Mouse (Mus musculus): ENCODE measurements around the gene Ifng.
"Not testable (repeated sequence)": the region's sequence is repeated elsewhere in the genome, so short reads cannot be mapped to it uniquely, and the experiment has no call there.

Gene Ifng

DNA sequence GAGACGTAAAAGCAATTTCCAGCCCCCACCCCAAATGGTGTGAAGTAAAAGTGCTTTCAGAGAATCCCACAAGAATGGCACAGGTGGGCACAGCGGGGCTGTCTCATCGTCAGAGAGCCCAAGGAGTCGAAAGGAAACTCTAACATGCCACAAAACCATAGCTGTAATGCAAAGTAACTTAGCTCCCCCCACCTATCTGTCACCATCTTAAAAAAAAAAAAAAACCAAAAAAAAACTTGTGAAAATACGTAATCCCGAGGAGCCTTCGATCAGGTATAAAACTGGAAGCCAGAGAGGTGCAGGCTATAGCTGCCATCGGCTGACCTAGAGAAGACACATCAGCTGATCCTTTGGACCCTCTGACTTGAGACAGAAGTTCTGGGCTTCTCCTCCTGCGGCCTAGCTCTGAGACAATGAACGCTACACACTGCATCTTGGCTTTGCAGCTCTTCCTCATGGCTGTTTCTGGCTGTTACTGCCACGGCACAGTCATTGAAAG is at the start of gene Ifng:
TSS of gene Ifng (plus strand) at position 305 of the 499 bp plus-strand sequence.
- no peak for DNase-seq (ENCODE audit: low spot score)

DNA sequence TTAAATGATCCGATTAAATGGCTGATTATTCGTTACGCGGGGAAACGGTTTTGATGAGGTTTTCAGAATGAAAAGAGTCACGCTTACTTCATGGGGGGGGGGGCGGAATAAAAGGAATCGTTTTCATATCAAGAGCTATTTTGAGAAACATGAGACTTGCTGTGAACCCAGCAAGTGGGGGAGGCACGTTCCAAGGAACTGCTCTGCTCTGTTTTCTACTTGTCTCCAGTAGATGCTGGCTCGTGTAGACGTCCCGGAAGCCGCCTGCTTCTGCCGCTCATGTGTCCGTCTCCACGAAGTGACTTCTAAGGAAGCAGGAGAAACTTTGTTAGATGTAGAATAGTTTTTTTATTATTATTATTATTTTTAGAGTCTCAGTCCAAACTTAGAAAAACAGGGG is 40.9 kb upstream of the Ifng start:
- DNase-seq (ENCODE audit: low spot score): no peak

DNA sequence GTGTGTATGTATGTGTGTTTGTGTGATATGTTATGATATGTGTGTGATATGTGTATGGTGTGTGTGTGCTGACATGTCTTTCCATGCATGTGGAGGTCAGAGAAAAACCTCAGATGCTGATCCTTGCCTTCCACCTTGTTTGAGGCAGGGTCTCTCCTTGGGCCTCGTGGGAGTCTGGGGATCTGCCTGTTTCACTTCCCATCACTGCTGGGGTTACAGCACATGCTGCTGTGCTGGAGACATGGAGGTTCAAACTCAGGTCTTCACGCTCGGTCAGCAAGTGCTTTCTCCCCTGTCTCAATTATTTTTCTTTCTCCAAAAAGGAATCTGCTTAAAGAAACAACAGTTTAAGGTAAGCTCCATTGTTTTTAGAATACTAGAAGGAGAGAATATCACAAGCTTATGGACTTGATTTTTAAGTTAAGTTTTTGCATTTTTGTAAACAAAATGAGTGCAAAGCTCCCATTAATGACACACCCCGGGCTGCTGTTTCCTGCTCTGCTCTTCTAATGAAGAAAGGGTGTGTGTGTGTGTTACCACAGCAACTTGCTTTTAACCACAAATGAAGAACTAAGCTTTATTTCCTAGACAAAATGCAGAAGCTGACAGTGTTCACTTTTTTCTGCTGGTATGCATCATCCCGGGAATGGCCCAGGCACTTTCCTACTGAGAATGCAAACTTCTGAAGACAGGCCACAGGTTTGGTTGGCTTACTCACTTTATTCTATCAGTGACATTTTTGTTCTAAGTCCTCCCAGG is 34.2 kb upstream of the Ifng start:
- DNase-seq (ENCODE audit: low spot score): no peak

DNA sequence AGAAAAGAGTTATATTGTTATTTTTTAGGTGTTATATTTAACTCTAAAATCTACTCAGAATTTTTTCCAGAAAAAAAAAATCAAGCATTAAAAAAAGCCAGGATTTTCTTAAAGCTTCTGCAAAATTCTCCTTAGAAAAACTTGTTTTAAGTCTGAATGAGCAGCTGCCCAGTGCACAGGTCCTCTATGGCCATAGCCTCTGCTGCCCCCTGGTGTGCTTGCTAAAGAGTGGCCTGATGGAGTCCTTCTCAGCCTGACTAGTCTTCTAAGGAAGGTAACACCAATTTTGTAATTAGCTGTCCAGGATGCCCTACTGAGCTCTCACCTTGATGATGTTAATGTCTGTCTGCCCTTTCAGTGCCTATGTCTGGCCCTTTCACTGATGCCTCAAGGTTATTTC is 29.5 kb upstream of the Ifng start:
- no peak for DNase-seq (ENCODE audit: low spot score)

DNA sequence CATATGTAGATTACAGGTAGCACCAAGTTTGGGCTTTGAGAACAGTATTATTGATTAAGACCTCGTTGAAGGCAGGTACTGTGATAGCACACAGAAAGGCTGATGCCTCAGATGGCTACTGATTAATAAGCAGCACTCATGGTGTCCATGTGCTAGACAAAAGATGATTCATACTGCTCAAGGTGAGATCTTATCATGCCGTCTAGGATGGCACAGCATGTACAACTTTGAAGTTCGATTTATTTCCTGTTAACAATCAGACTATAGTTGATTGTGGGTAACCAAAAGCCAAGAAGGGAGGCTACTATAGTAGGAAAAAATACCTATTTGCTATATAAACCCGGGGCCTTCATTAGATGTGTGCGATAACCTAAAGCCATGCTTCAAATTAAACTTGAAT is 28.1 kb upstream of the Ifng start:
- DNase-seq (ENCODE audit: low spot score): no peak

DNA sequence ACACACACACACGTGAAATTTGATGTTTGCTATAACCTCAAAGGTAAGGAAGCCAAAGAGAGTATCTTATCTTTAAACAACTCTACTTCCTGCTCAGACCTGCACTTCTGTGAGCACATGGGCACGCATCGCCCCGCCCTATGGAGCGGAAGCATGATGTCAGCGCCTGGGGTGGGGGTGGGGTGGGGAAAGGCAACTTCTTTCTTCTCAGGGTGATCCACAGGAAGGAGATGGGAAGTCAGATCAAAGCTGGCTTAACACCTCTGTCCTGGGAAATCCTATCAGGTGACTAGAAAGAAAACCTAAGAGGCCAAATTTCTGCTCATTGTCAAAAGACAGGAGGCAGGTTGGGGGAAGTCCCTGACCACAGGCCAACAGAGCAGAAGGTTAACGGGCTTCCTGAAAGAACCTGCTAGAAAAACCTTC is 21.8 kb upstream of the Ifng start:
- no peak for DNase-seq (ENCODE audit: low spot score)

DNA sequence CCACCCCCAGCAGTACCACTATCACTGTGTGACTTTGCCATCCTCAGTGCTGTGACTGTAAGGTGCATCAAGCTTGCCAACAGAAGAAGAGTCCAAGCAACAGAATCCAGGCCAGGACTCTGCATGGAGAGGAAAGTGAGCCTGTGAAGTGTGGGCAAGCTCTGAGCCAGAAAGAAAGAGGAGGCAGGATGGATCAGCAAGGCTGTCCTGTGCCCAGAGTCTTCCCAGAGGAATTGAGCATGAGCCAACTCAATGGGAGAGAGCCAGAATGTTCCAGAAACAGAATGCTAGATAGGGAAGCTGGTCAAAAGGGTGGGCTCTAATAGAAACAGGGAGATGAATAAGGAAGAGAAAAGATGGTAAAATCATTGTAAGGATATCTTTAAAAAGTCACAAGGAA is 19.9 kb upstream of the Ifng start:
- no peak for DNase-seq (ENCODE audit: low spot score)

DNA sequence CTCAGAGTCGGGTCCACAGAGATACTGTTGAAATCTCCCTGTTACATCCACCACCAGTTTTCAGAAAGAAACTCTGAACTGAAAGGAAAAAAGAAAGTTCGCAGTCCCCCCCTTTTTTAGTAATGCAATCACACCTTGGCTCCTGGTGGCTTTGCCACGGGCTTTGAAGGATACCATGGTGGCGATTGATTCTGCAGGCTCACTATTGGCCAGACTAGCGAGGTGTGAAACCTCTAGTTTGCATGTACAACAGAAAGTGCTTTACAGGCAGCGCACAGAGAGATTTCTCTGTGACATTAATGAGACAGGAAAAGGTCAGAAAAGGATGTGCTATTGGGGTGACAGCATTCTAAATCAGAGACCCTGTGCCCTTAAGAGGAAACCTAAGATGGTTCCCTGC is 5.3 kb upstream of the Ifng start:
- no peak for DNase-seq (ENCODE audit: low spot score)

DNA sequence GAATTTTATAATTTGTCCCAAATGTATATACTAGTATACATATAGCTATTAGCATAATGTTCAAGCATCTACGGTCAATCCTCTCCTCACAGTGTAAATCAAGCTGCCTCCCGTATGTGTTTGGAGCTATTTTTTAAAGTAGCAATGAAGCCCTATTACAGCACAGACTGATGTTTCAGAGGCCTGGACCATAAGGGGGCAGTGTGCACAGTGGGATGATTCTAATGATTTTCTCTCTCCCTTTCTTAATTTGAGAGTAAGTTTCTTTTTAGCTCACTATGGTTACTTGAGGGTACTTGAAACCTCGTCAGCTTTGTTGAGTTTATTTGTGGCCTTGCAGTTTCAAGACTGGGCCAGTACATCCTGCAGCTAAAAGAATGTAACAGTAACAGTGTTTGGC is 1.1 kb downstream of the Ifng start:
- no peak for DNase-seq (ENCODE audit: low spot score)

DNA sequence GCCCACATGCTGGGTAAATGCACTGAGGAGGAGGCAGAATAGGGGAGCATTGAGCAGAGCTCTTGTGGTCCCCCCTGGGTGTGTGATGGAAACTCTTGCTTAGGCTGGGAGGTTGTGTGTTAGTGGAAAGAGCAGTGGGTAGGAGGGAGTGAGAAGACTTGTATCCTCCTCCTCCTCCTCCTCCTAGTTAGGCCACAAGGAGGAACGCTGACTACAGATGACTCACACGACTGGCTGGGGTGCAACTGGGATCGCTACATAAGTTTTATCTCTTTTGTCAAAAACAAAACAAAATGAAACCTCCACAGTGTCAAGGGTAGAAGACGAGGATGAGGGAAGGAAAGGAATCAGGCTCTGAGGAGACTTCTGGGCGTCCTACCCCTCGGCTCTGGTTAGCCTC is 2.2 kb downstream of the Ifng start:
- DNase-seq (ENCODE audit: low spot score): no peak

DNA sequence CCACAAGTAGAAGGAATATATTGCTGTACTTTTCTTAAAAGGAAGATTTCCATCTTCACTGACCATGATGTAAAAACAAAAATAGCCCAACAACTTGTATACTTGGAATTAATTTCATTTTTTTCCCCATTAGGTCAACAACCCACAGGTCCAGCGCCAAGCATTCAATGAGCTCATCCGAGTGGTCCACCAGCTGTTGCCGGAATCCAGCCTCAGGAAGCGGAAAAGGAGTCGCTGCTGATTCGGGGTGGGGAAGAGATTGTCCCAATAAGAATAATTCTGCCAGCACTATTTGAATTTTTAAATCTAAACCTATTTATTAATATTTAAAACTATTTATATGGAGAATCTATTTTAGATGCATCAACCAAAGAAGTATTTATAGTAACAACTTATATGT is 4.2 kb downstream of the Ifng start:
- no peak for DNase-seq (ENCODE audit: low spot score)

DNA sequence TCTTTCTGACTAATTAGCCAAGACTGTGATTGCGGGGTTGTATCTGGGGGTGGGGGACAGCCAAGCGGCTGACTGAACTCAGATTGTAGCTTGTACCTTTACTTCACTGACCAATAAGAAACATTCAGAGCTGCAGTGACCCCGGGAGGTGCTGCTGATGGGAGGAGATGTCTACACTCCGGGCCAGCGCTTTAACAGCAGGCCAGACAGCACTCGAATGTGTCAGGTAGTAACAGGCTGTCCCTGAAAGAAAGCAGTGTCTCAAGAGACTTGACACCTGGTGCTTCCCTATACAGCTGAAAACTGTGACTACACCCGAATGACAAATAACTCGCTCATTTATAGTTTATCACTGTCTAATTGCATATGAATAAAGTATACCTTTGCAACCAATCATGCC is 4.7 kb downstream of the Ifng start:
- DNase-seq (ENCODE audit: low spot score): no peak

DNA sequence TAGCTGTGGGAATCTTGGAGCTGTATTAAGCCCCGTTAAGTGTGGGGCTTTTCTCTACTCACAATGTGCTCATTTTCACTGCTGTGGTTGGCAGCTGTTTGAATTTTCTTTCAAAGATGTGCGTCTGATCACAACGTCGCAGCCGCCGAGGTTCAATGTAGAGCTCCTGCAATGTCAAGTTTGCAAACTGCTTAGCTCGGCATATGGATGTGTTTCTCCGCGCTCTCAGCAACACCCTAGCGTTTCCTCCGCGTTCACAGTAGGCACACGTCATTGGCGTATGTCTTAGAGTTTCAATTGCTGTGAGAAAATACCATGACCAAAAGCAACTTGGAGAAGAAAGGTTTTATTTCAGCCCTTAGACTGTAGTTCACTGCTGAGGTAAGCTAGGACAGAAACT is 5.1 kb downstream of the Ifng start:
- no peak for DNase-seq (ENCODE audit: low spot score)

DNA sequence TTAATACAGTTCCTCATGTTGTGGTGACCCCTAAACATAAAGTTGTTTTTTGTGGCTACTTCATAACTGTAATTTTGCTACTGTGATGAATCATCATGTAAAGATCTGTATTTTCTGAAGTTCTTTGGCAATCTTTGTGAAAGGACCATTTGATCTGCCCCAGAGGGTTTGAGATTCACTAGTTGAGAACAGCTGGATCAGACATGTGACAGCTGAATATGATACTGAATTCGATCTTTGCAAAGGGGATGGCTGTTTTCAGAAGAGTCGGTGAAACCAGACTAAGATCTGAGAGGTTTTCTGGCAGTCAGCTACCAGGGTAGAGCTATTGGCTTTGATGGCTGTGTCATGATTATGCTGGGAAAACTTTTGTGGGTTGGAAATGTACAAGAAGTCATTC is 10.9 kb downstream of the Ifng start:
- no peak for DNase-seq (ENCODE audit: low spot score)

DNA sequence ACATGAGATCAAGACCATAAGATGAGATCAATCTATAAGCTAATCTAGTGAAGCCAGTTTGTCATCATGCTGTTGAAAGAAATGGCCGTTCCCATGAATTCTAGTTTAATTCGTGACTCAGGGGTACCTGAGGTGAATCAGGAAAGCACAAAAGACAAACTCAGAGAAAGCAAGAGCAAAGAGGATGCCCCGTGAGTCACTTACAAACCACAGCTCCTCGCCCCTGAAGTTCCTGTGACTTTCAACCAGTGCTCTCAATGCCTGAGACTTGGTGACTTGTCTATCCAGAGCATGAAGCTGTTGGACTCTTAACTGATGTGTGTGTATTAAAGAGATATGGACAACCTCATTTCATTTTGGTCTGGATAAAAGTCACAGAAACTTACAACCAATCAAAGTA is 17.9 kb downstream of the Ifng start:
- no peak for DNase-seq (ENCODE audit: low spot score)

DNA sequence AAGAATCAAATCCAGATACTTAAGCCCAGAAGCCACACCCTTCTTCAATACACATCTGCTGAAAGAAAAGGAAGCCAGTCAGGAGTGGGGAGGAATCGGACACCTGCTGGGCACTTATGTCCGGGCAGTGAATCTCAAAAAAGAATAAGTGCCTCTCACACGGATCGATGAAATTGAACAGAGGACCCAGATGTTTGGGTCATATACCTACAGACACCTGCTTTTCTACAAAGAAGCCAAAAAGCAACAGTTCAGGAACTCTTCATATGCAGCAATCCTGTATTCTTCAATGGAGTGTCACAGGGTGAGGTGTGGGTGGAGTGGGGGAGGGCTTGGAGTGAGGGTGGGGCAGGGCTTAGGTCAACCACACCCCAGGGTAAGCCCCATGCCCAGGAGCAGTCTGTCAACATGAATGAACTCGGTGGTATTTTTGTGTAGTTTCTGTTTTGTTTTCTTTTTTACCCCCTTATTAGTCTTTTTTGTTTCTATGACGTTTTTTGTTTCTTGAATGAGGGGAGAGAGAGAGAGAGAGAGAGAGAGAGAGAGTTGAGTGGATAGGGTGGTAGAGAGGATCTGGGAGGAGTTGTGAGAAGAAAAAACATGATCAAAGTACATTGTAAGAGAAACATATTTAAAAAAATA is 20.4 kb downstream of the Ifng start:
- DNase-seq (ENCODE audit: low spot score): no peak

DNA sequence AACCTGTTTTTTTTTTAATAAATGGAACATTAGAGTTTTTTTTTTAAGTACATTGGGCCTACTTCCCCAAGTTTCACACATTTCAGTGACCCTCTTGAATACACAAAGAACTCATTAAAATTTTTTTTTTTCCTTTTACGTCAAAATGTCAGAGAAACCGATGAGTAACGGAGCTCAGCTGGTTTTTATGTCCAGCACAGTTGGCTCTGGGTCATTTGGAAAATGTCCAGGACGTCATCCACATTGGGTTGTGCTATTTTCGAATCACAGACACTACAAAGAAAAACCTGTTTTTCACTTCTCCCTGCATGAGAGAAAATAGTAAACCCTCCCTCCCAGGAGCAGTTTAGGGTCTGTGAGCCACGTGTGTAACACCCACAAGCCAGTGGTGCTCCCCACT is 25.6 kb downstream of the Ifng start:
- no peak for DNase-seq (ENCODE audit: low spot score)

DNA sequence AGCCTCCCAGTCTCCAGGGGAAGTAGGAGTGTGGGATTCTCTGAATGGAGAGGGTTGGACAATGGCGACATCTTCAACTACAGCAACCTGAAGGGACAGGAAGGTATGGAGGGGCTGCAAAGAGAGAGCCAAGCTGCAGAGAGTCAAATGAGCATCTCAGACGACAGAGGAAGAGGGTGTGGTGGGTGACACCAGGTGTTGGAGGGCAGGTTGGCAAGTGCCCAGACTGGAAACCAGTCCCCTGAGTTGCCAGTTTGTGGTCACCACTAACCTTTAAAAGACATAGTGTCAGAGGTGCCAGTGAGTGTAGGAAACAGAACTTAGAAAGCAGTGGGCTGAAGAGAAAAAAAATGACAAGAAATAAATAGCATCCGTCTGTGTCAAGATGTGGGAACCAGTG is 28.2 kb downstream of the Ifng start:
- no peak for DNase-seq (ENCODE audit: low spot score)

DNA sequence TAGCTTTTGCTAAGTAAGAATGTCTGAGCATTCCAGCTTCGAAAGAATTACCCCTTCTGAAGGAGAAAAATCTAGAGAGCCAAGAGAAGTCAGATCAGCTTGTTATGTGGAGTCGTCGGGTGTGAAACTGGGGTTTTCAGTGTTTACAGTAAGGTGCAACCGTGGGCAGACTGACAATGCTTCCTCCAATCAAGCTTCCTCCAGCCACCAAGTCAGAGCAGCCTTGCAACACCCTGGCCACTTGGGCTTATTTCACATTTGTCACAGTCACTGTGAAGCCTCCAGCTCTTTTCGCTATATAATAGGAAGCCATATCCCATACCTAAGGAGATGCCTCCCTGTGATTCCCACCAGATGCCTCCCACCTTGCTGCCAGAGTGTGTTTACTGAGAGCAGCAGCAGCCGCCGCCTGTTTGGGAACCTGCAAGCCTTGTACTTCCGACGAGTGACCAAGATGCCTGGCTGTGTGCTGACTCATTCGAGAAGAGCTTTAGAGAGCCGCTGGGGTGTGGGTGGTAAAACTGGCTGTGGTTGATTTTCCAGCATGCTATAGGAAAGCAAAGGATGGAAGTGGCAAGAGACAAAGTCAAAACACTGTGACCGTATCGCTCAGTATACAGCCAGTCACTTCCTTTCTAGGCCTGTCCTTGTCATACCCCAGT is 29.6 kb downstream of the Ifng start:
- no peak for DNase-seq (ENCODE audit: low spot score)

DNA sequence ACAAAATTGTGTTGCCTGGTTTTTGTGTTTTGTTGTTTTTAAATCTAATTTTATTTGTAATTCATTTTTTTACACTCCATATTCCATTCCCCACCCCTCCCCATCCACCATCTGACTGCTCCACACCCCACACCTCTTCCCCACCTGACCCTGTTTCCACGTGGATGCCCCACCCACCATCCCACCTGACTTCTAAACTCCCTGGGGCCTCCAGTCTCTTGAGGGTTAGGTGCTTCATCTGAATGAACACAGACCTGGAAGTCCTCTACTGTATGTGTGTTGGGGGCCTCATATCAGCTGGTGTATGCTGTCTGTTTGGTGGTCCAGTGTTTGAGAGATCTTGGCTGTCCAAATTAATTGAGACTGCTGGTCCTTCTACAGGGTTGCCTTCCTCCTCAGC is 32.0 kb downstream of the Ifng start:
- DNase-seq (ENCODE audit: low spot score): not testable (repeated sequence)

DNA sequence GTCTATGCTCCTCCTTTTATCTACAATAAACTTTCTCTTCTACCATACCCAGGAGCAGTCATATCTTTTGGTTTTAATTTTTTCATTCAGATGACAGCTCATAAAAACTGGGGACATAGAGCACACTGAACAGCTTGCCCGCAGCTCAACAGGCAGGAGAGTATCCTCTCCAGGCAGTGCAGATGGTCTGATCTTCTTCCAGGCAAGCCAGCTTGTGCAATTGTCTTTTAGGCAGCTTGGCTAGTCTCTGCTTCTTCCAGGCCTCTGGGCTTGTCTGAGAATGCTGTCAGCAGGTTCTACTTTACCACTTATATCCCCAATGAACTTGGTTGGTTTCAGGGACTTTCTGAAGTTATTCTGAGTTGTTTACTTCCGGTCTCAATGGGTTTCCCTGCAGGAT is 35.9 kb downstream of the Ifng start:
- DNase-seq (ENCODE audit: low spot score): no peak

DNA sequence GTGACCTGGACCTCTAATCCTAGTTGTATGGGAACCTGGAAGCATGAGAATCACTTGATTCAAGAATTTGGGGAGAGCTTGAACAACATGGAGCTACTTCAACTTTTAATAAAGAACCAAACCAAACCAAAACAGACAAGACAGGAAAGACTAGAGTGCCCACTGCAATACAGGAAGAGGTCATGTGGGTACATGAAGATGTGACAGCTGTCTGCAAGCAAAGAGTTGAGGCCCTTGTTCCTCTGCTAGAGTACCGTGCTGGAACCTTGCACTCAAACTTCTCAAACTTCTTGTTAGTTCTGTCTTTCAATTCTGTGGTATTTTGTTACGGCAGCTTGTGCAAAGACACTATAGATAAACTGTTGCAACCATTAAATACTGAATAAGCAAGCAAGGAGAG is 36.5 kb downstream of the Ifng start:
- no peak for DNase-seq (ENCODE audit: low spot score)

DNA sequence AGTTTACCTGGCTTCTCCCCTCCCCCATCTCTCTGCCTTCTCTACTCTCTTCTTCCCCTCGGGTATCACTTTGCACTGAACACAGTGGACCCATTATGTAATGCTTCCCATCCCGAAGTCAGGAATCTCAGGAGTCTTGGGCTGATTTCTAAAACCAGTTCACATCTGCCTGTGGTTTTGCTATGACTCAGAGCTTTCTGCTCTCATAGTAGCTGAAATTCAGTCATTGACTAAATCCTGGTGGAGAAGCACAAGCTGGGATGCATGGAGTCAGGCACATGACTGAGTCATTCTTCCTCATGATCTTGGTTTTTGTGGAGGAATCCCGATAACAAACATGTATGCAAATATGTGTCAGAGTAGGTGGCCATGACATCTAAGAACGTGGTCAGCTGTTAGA is 38.4 kb downstream of the Ifng start:
- no peak for DNase-seq (ENCODE audit: low spot score)
